Mouse (Mus musculus): ENCODE results near the gene Glb1.

DNA sequence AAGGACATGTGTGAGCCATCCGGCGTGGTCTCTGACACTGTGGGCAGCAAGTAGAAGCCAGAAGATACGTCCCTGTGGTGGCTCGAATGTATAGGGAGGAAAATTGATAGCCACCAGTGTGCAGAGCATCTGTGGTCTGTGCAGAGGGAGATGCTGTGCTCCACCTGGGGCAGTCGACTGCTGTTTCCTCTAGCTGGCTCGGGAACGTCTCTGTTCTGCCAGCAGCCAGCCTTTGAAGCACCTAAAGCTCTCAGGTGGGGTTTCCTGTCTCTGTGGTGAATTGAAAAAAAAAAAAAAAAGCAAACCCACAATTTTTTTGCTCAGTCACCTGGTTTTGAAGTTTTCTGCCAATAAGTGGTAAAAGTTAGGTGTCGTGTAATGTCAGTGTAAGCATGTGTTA is 42.5 kb downstream of the Glb1 start:
- TF ChIP-seq MEF2A (IDR thresholded peaks at IDR 0.05; ENCODE audit: extremely low read depth, insufficient replicate concordance, low read depth, low read length, poor library complexity, severe bottlenecking): no peak
- TF ChIP-seq POLR2A (IDR thresholded peaks at IDR 0.05; ENCODE audit: control insufficient read depth in 1 of 2, insufficient read depth in 1 of 2, low read depth in 1 of 2, low read length in 2 of 2, poor library complexity in 1 of 2): no peak
- no peak for TF ChIP-seq MXI1 (IDR thresholded peaks at IDR 0.05; ENCODE audit: low read depth, low read length)
- TF ChIP-seq CTCF (IDR thresholded peaks at IDR 0.05 in 2 of 3, conservative IDR thresholded peaks at IDR 0.05 in 1 of 3; ENCODE audit: control insufficient read depth in 1 of 3, insufficient read depth in 1 of 3, low read depth in 2 of 3, low read length in 3 of 3, poor library complexity in 1 of 3, severe bottlenecking in 1 of 3): no peak
- no peak for TF ChIP-seq MAZ (IDR thresholded peaks at IDR 0.05; ENCODE audit: low read depth, low read length)
- no peak for TF ChIP-seq TCF12 (IDR thresholded peaks at IDR 0.05; ENCODE audit: low read depth, low read length)
- TF ChIP-seq ZKSCAN1 (IDR thresholded peaks at IDR 0.05; ENCODE audit: low read depth, low read length): no peak
- no peak for TF ChIP-seq EP300 (IDR thresholded peaks at IDR 0.05; ENCODE audit: low read depth in 1 of 2, low read length in 2 of 2)
- TF ChIP-seq NELFE (IDR thresholded peaks at IDR 0.05; ENCODE audit: low read depth, low read length): no peak
- TF ChIP-seq ZNF384 (IDR thresholded peaks at IDR 0.05; ENCODE audit: low read depth, low read length): no peak
- no peak for TF ChIP-seq TAL1 (IDR thresholded peaks at IDR 0.05; ENCODE audit: low read length)

Data from MEL (cell line).